Mouse (Mus musculus): ENCODE data around the gene 2810408A11Rik. TPM values are rescaled to one million over a fixed set of nuclear protein-coding genes. Genes with fewer than 3 reads are reported as not detected.
"Not testable (repeated sequence)": the region's sequence is repeated elsewhere in the genome, so short reads cannot be mapped to it uniquely, and the experiment has no call there.

Gene 2810408A11Rik
- total RNA-seq, 4 experiments from 2014 or later, result 0.22 to 1.1 (median 0.57) TPM

DNA sequence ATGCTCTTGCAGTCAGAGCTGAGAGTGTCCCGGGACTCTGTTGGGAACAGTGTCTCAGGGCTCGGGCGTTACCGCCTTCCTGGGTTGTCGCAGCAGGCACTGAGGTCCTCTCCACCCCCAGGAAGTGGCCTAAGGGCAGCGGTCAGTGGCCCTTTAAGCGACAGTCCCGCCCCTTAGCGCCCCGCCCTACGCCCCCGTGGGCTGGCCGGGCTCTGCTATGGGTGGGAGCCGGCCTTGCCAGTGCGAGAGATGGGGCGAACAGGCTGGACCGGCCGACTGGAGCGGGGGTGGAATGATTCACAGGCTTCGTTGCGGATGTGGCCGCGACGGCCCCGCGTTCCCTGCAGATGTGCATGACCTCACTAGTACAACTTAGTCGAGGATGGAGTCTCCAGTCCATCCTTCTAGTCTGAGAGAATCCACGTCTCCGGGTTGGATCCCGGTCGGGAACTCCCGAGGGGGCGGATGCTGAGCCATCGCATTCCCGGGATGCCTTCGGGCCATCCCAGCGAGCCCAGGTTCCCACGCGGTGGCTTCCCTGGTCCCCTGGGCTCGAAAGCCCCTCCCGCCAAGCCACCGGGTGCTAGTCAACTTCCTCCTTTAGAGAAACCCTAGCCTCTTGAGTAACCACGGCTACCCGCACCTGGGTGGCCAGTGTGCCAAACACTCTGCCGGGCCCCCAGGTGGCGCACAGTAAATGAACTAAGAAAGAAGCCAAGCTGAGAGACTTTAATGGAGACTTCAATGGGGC lies 19.8 kb downstream of the 2810408A11Rik start, which contains the start of gene Kctd11:
Kctd11 (minus strand) TSS at position 554 of the 751 bp plus-strand sequence.
- DNase-seq (ENCODE audit: low spot score in 2 of 2), result peak; percentile 90 to 91

DNA sequence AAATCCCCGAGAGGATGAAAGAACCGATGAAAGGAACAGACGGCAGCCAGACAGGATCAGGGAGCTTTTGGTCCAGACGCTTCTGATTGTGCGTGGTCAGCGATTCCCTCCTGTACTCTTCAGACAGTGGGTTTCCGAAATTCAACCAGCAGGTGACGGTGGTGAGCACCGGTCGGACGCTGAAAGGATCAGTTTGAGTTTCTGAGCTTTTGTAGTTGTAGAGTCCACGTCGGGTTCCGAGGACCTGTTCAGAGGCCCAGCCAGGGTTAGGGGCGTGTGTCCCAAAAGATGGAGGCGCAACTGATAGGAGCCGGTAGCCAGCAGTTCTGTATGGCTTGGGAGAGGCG lies 20.3 kb downstream of the 2810408A11Rik start:
- no peak for DNase-seq (ENCODE audit: low spot score in 2 of 2)

DNA sequence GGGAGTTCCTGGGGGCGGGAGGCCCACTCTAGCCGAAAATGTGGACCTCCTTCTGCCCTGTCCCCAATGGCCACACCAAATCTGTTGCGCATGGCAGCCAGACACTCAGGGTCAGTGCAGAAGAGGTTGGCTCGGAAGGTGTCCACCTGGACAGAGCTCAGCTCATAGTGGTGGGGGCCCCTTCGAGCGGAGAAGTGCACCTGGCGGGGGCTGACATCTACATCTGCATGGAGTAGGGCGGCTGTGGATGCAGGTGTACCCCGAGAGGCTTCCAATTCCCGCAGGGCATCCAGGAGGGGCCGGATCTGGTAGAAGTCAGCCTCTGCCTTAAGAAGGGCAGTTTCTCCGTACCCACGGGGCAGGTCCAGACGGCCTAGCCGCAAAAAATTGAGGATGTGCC lies 21.1 kb downstream of the 2810408A11Rik start:
- DNase-seq (ENCODE audit: low spot score in 2 of 2), result no peak

DNA sequence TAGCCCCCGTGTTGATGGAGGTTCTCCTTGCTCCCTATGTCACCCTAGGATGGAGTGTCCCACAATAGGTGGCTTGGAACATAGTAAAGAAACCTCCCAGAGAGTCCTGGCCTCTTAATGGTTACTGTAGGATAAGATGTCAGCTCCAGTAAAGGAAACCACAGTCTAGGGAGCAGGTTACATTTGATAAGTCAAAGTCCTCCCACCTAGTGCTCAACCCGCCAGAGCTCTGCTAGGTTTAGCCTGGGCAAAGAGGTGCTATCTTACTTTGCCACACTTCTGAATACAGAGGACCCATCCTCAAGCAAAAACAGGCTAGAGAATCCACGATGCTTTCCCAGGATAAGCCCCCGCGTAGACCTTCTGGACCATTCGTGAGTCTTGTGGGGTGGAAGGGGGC lies 21.8 kb downstream of the 2810408A11Rik start:
- DNase-seq (ENCODE audit: low spot score in 2 of 2), result no peak

DNA sequence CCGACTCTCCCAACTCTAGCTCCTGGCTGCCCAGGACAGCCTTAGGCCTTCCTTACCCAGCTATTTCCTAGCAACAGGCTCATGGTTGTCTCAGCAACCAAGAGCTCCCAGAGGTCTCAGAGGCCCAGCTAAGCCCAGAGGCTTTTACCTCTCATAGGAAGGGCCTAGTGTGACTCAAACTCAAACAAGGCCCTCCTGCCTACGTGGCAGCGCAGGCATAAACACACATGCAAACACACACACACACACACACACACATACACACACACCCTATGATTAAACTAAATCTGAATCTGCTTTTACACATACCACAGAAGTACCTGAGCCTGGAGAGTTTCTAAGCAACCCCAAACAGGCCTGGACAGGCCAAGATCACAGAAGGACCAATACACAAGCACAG lies 22.4 kb downstream of the 2810408A11Rik start:
- no peak for DNase-seq (ENCODE audit: low spot score in 2 of 2)

DNA sequence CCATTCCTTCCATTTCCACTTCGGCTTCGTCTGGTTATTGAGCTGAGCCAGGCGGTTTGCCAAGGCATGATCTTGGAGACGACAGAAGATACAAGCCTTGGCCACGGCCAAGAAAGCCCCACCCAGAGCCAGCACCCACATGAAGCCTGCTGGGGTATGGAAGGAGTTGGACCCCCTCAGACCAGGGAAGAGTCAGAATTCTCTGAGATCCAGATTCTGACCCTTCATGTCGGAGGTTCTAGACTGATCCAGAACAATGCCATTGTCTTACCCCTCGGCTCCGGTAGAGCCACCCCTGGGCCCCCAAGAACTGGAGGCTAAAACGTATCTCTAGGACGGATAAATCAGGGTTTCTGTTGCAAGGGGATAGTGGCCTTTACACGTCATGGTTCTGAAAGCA lies 22.9 kb downstream of the 2810408A11Rik start, which contains the start of gene Tmem95:
Tmem95 (minus strand) TSS at position 141 of the 400 bp plus-strand sequence.
- DNase-seq (ENCODE audit: low spot score in 2 of 2), result no peak

DNA sequence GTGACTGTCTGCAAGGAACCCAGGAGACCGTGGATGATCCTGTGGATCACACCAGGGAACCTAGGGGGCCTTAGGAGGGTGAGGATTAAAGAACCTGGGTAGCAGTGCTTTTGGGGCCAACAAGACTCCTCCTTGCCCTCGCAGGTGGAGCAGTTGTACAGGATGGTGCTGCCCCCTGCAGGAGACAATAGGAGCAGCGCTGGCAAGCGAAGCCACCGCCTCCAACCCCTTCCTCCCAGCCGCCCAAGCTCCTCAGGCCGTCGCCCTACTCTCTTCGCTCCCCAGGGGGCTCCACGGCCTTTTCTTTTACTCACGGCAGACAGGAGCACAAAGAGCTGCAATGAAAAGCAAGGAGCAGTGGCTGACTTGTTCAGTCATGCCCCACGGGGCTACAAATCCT lies 23.9 kb downstream of the 2810408A11Rik start:
- peak; percentile 54 to 67 for DNase-seq (ENCODE audit: low spot score in 2 of 2)

DNA sequence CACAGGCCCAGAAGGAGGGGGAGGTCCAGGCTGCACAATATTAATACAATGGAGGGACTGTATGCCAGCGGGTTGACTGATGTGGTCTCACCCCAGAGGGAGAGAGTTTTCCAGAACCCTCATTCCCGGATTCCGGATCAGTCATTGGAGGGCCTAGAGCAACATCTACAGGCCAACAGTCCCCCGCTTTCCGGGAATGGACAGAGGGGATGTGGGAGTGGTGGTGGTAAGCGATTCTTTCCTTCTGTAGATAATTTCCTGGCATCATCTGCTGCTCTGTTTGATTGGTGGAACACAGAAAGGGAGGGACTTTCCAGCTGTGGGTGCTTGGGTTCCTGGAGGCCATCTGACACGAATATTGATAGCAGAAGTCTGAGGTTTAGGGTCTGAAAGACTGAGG lies 24.6 kb downstream of the 2810408A11Rik start:
- DNase-seq (ENCODE audit: low spot score in 2 of 2), result no peak

DNA sequence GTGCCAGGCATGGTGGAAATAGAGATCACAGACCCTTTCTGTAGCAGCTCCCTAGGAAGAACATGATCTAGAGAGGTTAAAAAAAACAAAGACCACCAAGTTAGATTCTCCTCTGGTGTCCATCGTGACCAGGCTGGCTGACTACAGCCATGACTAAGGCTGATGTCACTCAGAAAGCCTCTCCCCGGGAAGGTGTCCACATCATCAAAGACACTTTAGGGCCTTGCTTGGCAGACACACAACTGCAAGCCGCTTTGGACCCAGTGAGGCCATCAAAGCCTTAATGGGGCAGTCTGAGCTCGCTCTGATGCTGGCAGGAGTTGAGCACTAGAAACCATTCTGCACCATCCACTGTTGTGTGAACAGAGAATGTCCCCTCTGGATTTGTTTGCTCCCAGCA lies 28.3 kb downstream of the 2810408A11Rik start:
- no peak for DNase-seq (ENCODE audit: low spot score in 2 of 2)

DNA sequence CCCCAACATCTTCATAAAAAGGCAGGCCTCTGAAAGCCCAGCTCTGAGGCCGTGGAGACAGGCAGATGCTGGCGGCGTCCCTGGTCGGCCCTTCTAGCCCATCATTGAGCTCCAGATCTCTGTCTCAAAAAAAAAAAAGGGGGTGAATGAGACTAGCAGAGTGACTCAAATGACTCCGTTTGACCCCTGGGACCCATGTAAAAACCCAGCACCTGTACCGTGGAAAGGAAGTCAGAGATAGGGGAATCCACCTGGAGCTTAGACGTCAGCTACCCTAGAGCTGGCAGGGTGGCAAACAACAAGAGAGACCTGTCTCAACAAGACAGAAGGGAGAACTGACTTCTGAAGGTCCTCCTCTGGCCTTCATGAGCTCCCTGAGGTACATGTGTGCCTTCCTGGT lies 29.0 kb downstream of the 2810408A11Rik start:
- no peak for DNase-seq (ENCODE audit: low spot score in 2 of 2)

DNA sequence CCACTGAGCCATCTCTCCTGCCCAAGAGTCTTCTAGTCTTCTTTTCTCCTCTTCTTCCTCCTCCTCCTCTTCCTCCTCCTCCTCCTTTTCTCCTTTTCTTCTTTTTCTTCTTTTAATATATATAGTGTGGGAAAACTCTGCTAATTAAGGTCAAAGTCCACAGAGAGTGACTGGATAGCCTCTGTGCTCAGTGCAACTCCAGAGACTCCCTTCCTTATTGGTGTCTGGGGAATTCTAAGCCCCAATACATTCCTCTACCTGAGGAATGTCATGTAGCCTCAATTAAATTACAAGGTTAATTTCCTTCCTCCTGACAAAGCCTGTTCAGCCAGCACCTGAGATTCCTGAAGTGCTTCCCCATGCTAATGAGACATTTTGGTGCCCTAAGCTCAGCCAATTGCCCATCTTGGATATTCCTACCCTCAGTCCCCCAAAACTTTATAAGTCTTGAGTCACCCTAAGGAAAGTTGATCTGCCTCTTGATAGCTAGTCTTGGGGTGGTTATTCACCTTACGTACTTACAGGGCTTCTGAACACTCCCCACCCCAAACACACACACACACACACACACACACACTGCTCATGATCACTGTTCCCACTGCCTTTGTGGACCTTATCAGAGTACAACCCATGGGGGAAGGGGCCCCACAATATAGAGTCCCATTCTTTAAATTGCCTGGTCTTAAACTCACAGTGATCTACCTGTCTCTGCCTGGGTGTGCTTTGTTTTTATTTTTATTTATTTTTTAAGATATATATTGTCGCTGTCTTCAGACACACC lies 30.3 kb downstream of the 2810408A11Rik start:
- no peak for DNase-seq (ENCODE audit: low spot score in 2 of 2)

DNA sequence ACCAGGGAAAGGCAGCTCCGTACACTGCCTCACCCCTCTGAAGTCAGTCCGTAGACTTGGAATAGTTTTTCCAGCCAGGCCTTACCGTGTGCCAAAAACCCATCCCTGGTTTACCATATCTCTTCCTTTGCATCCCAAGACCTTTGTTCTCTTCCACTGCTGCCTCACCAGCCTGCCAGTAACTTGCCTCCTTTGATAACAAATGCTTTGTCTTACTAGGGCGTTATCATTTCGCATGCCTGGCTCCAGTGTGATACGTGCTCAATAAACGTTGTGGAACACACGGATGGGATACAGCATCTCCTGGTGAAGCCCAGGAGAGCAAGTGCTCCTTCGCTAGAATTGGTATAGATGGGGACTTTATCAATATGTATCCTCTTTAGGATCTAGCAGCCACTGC lies 33.5 kb downstream of the 2810408A11Rik start:
- DNase-seq (ENCODE audit: low spot score in 2 of 2), result no peak

DNA sequence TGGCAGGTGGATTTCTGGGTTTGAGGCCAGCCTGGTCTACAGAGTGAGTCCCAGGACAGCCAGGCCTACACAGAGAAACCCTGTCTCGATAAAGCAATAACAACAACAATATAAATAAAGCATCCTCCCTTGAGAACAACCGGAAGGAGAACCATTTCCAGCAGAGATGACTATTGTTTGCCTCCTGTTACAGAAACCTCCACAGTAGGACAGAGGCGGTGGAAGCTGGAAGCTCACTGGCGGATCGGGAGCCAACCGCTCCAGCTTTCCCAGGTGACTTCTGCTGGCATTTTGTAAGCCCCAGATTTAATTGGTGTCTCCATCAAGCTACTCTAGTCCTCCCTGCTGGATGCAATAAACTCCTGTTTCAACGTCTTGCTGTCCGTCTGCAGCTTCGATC lies 35.2 kb downstream of the 2810408A11Rik start:
- no peak for DNase-seq (ENCODE audit: low spot score in 2 of 2)

DNA sequence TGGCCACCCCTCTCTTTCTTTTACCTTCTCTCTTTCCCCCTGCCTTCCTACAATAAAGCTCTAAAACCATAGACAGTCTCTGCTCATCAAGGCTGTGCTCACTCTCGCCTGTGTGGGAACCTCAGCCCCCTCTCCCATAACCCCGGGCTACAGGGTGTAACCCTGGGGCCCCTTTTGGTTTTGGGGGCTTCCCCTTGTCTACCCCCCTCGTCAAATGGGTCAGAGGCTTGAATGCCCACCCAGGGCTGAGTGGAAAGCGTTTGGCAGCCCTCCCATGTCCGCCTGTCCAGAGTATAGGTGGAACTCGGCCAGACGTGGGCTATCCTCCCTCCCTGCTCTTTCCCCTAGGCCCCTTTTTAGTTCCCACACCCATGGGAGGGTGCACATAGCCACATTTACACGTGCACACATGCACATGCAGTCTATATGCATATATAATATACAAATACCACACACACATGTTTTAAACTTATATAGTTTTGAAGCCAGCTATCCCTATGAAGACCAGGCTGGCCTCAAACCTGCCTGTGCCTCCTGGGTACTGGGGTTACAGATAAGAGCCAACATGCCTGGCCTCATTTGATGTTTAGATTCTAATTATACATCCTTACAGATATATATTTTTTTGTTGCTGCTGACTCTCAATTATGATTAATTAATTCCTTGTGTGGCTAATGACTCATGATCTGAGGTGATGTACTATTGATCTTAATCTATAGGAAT lies 36.5 kb downstream of the 2810408A11Rik start:
- no peak for DNase-seq (ENCODE audit: low spot score in 2 of 2)

DNA sequence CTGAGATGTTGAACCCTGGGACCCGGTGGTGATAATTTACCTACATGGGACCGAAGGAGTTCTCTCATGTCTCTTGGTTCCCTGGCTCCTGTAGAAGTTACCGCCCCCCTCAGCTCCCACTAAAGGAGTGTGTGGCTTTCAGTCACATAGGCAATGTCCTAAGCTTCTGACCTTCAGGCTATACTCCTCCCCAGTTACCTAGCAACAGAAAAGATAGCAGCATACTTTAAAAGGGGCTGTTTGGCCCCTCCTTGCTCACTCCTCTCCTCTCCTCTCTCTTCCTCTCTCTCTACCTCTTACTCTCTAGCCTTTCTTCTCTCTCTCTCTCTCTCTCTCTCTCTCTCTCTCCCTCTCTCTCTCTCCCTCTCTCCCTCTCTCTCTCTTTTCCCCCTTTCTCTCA lies 37.1 kb downstream of the 2810408A11Rik start:
- not testable (repeated sequence) for DNase-seq (ENCODE audit: low spot score in 2 of 2)

DNA sequence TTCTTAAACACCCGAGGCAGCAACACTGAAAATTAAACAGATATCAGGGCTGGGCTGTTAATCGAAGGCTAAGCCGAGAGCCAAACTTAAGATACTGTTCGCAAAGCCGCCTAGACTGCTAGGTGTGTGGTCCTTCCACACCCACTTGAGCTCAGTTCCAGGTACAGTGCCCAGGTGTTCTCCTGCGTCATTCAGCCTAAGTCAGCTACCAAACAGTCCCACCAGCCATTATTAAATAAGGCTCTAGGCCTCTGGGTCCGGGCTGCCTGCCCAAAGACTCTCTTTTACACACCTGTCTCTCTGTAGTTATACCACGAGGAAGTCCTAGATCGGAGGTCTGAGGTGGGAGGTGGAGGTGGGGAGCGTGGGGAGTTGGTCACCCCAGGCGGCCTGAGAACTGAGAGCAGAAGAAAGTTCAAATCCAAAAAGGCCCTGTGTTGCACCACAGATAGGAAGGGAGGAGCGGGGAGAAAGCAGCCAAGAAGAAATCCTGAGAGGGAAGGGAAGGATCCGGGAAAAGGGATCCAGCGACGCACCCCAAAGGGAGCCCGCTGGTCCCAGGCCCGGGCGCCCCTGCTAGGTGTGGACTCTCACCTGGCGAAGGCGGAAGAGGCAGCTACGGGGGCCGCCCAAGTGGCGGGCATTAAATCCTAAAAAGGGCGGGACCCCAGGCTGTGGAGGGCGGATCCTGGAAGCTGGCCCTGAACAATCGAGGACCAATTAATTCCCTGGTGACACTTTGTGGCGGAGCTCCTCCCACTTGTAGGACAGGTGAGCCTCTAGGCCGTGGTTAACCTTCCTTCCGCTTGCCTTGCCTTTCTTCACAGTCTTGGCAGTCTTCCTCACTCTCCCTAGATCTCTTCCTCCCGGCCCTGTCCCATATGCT lies 42.4 kb downstream of the 2810408A11Rik start, which contains the start of gene Tnk1:
Tnk1 (minus strand) TSS at position 618 of the 886 bp plus-strand sequence.
- DNase-seq (ENCODE audit: low spot score in 2 of 2), result no peak

DNA sequence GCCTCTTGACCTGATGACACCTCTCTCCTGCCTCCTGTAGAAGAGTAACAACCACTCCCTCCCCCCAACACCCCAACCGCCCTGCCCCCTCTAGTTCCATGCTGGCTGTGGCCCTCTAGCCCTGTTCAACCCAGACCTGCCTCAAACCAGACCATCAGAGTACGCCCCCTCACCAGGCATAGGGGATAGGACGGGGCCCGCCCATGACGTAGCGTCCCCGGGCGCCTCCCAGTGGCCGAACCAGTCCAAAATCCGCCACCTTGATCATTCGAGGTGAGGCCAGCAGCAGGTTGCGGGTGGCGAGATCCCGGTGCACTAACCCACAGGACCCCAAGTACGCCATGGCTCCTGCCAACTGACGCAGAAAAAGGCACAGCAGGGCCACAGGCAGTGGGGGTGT lies 45.4 kb downstream of the 2810408A11Rik start:
- no peak for DNase-seq (ENCODE audit: low spot score in 2 of 2)

DNA sequence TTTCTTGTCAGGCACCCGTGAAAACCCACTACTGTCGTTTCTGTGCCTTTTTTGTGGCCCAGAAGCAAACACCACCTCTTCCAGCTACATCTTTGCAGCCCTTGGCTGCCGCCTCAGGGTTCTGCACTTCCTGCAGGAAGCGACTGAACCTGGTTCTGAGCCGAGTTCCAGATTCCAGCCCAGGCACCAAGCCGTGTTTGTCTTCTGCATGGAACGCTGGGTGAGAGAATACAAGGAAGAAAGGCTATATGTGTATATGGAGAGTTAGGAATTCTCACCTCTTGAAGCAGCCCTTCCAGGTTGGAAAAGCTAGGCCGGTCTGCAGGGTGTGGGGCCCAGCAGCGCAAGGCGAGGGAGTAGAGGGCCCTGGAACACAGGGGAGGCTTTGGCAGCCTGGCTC lies 46.1 kb downstream of the 2810408A11Rik start:
- DNase-seq (ENCODE audit: low spot score in 2 of 2), result no peak

DNA sequence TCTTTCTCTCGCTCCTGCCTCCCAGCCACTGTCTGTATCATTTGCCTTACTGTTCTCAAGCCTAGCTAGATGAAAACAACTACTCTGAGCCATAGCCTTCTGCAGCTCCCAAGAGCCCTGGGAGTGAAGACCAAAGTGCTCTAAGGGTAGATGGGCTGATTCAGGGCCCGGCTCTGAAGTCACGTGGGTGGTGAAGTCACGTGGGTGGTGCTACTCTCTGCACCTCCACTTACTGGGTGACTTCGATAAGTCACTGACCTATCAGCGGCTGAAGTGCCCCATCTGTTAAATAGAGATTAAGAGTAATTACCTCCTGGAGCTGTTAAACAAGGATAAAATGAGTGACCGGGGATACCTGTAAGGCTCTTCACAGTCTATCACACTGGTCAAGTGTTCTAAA lies 46.8 kb downstream of the 2810408A11Rik start:
- no peak for DNase-seq (ENCODE audit: low spot score in 2 of 2)

DNA sequence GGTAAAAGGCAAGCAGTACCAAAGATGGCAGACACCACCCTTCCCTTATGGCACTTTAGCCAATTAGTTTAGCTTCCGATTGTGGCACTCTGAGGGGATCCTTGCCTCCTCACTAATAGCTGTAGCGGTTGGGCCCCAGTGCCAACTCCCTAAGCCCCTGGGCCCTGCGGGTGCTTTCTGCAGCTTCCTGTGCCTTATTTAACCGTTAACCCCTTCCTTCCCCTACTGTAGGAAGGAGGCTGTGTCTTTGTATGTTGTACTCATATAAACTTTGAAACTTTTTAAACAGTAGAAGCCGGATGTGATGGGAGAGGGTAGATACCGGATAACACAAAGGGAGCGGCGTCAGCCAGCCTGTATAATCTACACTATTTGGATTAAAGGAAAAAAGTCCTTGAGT lies 50.0 kb downstream of the 2810408A11Rik start:
- no peak for DNase-seq (ENCODE audit: low spot score in 2 of 2)

DNA sequence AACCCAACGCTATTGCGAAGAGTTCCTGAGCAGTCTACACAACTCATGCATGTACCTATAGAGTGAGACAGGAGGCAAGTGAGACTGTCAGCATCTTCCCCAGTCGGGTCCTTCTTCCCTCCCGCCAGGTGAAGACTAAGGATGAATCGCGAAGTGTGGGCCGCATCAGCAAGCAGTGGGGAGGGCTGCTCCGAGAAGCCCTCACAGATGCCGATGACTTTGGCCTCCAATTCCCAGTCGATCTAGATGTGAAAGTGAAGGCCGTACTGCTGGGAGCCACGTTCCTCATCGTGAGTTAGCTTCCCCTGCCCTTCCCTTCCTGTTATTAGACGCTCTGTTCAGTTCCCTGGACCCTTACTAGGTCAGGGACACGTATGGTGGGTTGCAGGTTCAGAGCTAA lies 50.9 kb downstream of the 2810408A11Rik start:
- no peak for DNase-seq (ENCODE audit: low spot score in 2 of 2)

All from gastrocnemius, adult 8-10 months (tissue).